Mouse (Mus musculus) B cell, adult (primary cell): Measurements from ENCODE around the gene 2010003K11Rik. TPM values are rescaled to one million over a fixed set of nuclear protein-coding genes. Genes with fewer than 3 reads are reported as not detected.

Experiments
- total RNA-seq: library from RNA; stranded (reverse); gene quantifications from 4 replicates; pipeline ENCODE4 v1.2.4, GENCODE M21; 2023; ENCODE audit not compliant: inconsistent age

The 2010003K11Rik gene
- not detected in 4 replicates for total RNA-seq

GRCm38 (mm10) chr19:4498062-4498933, at the start of gene 2010003K11Rik:
2010003K11Rik (minus strand) TSS chr19:4498583.

GRCm38 (mm10) chr19:4509986-4510963, 11.9 kb upstream of the 2010003K11Rik start, which contains the start of gene Pcx:
Pcx (plus strand) TSS chr19:4510472.

GRCm38 (mm10) chr19:4477345-4478189, 20.8 kb downstream of the 2010003K11Rik start, which contains the start of gene Syt12:
Syt12 (minus strand) TSS chr19:4477447.

Other genes starting within 250 kb of the 2010003K11Rik start
- 22.2 to 34.5 TPM (median 24.6 TPM) in 4 replicates for gene Ssh3, start 229.4 kb downstream of the 2010003K11Rik start, total RNA-seq
- 22.0 to 30.9 TPM (median 23.6 TPM) in 4 replicates for gene Ankrd13d, start 215.4 kb downstream of the 2010003K11Rik start, total RNA-seq
- 533 to 592 TPM (median 549 TPM) in 4 replicates for gene Grk2, start 192.4 kb downstream of the 2010003K11Rik start, total RNA-seq
- gene Kdm2a, start 100.3 kb downstream of the 2010003K11Rik start, total RNA-seq: 209 to 242 TPM (median 228 TPM) in 4 replicates
- gene Rhod, start 59.2 kb downstream of the 2010003K11Rik start, total RNA-seq: 0.57 to 1.1 TPM (median 1.0 TPM) in 3 of 4 replicates, not detected in the other
- not detected in 4 replicates for gene Syt12, start 21.1 kb downstream of the 2010003K11Rik start, total RNA-seq
- 3.8 to 8.0 TPM (median 4.9 TPM) in 4 replicates for gene Pcx, start 11.9 kb upstream of the 2010003K11Rik start, total RNA-seq
- 0.16 to 0.33 TPM (median 0.29 TPM) in 4 replicates for gene Lrfn4, start 117.1 kb upstream of the 2010003K11Rik start, total RNA-seq
- 53.6 to 54.6 TPM (median 54.2 TPM) in 4 replicates for gene Rce1, start 127.1 kb upstream of the 2010003K11Rik start, total RNA-seq
- gene Gm960, start 200.1 kb upstream of the 2010003K11Rik start, total RNA-seq: not detected in 4 replicates
- gene Sptbn2, start 212.6 kb upstream of the 2010003K11Rik start, total RNA-seq: not detected in 4 replicates